Mouse (Mus musculus) heart, postnatal 0 days (tissue): ENCODE data around the gene Plce1. TPM values are rescaled to one million over a fixed set of nuclear protein-coding genes. Genes with fewer than 3 reads are reported as not detected.
A peak's percentile ranks its signal among the peaks of the same experiment; 100 is the strongest.

Source experiments
- ATAC-seq: fragments of 200-750 bp; cut with Nextera tagmentation; 2 replicates; pipeline ENCODE4 v1.8.0; 2017; ENCODE audit warnings: low read depth, moderate number of reproducible peaks, moderate library complexity; ENCODE audit not compliant: insufficient read depth
- DNase-seq: peaks from one replicate; pipeline ENCODE4 v3.0.0-alpha.2; 2016; ENCODE audit warnings: low spot score
- H3K27ac ChIP-seq: fragments of 300-500 bp; sonication (generic); 2 replicates; pipeline ENCODE4 v1.5.1; 2014; ENCODE audit warnings: low read depth, mild to moderate bottlenecking
- H3K27me3 ChIP-seq: fragments of 300-500 bp; sonication (generic); 2 replicates; pipeline ENCODE4 v1.6.1; 2014; ENCODE audit warnings: low read length, mixed read lengths; ENCODE audit not compliant: control insufficient read depth, insufficient read depth
- H3K36me3 ChIP-seq: fragments of 300-500 bp; sonication (generic); replicated peaks from 2 replicates; pipeline ENCODE4 v1.6.1; 2014; ENCODE audit warnings: low read length, mixed read lengths; ENCODE audit not compliant: control insufficient read depth, insufficient read depth
- H3K4me1 ChIP-seq: fragments of 300-500 bp; sonication (generic); 2 replicates; pipeline ENCODE4 v1.6.1; 2014; ENCODE audit warnings: antibody characterized with exemption; ENCODE audit not compliant: control insufficient read depth, insufficient read depth
- H3K4me2 ChIP-seq: fragments of 300-500 bp; sonication (generic); 2 replicates; pipeline ENCODE4 v1.6.1; 2014; ENCODE audit warnings: low read depth, mild to moderate bottlenecking, low read length, moderate library complexity
- H3K4me3 ChIP-seq: fragments of 300-500 bp; sonication (generic); 2 replicates; pipeline ENCODE4 v1.5.1; 2014; ENCODE audit warnings: low read depth, low read length
- H3K9ac ChIP-seq: fragments of 300-500 bp; sonication (generic); replicated peaks from 2 replicates; pipeline ENCODE4 v1.6.1; 2014; ENCODE audit warnings: low read depth, low read length, mixed read lengths
- H3K9me3 ChIP-seq: fragments of 300-500 bp; sonication (generic); replicated peaks from 2 replicates; pipeline ENCODE4 v1.6.1; 2016; ENCODE audit warnings: low read length; ENCODE audit not compliant: control insufficient read depth
- CTCF ChIP-seq: IDR thresholded peaks from 2 replicates; pipeline ENCODE4 v1.5.1; 2016; ENCODE audit warnings: antibody characterized with exemption, control low read depth, low read depth
- EP300 ChIP-seq: IDR thresholded peaks from 2 replicates; pipeline ENCODE4 v1.6.1; 2016; ENCODE audit warnings: antibody characterized with exemption, low read depth
- WGBS: fragments of 180-500 bp; shearing (Covaris S2); extraction: QIAGEN DNeasy Blood & Tissue Kit; methylation state at CpG from one replicate; pipeline ENCODE4 v1.1.7; 2014; 5-methylcytosine and 5-hydroxymethylcytosine counted together
- polyA plus RNA-seq: library from polyadenylated mRNA; unstranded; fragments of >200 nt; fragmentation: Nextera tagmentation; extraction: Ambion mirVana; gene quantifications from 2 replicates; pipeline ENCODE4 v1.2.1, GENCODE M21; 2015
- total RNA-seq: library from RNA; depleted of rRNA; stranded (reverse); fragments of >200 nt; gene quantifications from 2 replicates; pipeline ENCODE4 v1.2.3, GENCODE M21; 2014; ENCODE audit warnings: low replicate concordance

Plce1 gene
- total and polyA plus RNA-seq, 2 experiments from 2014 or later = 5.7 to 18.2 TPM

DNA sequence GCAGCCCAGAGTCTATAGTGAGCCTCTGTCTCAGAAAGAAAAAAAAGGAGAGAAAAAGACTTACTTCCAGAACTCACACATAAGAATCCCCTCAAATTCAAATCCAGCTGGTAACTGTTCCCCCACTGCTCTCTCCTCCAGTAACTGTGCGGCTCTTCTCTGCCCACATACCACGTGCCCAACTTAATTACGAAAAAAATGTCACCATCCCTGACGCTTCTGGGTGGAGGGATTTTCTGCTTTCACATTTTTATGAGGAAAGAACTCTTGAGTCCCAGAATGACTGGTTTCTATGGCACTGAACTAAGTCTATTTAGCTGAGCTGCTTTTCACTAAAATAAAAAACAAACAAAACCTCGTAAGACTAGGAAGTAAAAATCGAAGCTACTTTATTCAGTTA, 306.8 kb downstream of the Plce1 start:
- WGBS = 91% methylated on average over 6 of the region's 6 CpGs
- H3K27ac ChIP-seq = no peak overlapping the region
- ATAC-seq = no peak
- no peak for DNase-seq
- no peak overlapping the region for H3K9ac ChIP-seq
- no peaks in the 10 kb centered on the region for H3K9me3 ChIP-seq
- H3K36me3 ChIP-seq = peaks cover 33% of the 10 kb centered on the region
- H3K4me2 ChIP-seq = no peak overlapping the region
- TF ChIP-seq CTCF (no peak), EP300 (no peak)
- H3K27me3 ChIP-seq = no peaks in the 10 kb centered on the region
- H3K4me1 ChIP-seq = no peaks in the 10 kb centered on the region
- H3K4me3 ChIP-seq = no peak overlapping the region

DNA sequence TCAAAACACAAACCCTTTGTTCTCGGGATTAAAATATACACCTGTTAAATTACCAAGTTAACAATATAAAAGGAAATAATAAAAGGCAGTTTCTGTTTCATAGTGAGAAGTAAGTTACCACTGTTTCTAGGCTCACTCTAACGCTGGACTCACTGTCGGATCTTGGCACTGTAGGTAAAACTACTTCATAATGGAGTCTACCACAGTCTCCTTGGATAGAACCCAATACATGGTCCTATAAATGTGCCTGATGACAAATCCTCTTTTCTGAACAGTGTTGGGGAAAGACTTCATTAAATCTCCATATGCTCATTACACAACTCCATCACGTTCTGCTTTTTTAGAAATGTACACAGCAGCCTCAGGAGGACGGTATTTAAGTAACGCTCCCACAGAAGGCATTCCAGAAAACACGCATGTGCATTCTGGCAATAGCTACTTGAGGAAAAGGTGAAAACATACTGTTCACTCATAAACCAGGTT, 312.7 kb downstream of the Plce1 start:
- Histone ChIP-seq H3K27ac (no peak overlapping the region), H3K4me3 (no peak overlapping the region), H3K4me1 (no peaks in the 10 kb centered on the region), H3K9me3 (no peaks in the 10 kb centered on the region), H3K9ac (no peak overlapping the region), H3K36me3 (peaks cover 82% of the 10 kb centered on the region), H3K27me3 (no peaks in the 10 kb centered on the region), H3K4me2 (no peak overlapping the region)
- DNase-seq (no peak), ATAC-seq (no peak)
- no peak for TF ChIP-seq CTCF
- no peak for TF ChIP-seq EP300
- whole genome bisulfite sequencing = 91% methylated on average over 7 of the region's 7 CpGs

DNA sequence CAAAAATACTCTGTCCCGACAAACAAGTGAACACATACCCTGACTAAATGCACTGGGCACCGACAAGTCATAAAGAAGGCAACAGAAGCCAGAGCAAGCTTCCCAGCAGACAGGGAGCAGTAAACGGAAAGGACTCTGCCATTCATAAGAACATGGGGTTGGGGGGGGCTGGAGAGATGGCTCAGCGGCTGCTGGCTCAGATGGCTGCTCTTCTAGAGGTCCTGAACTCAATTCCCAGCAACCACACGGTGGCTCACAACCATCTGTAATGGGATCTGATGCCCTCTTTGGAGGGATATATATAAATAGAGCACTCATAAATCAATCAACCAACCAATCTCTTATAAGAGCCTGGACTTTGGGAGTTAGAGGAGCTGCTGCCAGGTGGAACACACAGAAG, 315.6 kb downstream of the Plce1 start:
- H3K4me2 ChIP-seq = no peak overlapping the region
- H3K9ac ChIP-seq = no peak overlapping the region
- H3K27ac ChIP-seq = no peak overlapping the region
- H3K27me3 ChIP-seq = no peaks in the 10 kb centered on the region
- no peaks in the 10 kb centered on the region for H3K4me1 ChIP-seq
- WGBS = 83% methylated on average over 5 of the region's 5 CpGs
- peaks cover 74% of the 10 kb centered on the region for H3K36me3 ChIP-seq
- TF ChIP-seq EP300 = no peak
- no peak for TF ChIP-seq CTCF
- ATAC-seq (no peak), DNase-seq (no peak)
- no peaks in the 10 kb centered on the region for H3K9me3 ChIP-seq
- no peak overlapping the region for H3K4me3 ChIP-seq

DNA sequence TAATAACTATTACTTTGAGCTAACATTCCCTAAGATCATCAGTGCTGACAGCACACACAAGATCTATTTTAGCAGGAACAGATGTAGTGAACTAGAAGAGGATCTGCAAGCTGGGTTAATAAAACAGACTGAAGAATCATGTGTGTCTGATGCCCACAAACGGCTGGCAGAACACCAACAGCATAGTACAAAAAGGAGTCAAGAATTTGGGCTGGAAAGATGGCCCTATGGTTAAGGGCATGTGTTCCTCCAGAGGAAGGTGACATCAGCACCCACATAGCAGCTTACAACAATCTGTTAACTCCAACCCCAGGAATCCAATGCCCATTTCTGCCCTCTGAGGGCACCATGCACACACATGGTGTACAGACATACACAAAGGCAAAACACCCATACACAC, 317.4 kb downstream of the Plce1 start:
- ATAC-seq (no peak), DNase-seq (no peak)
- peaks cover 70% of the 10 kb centered on the region for H3K36me3 ChIP-seq
- H3K27ac ChIP-seq = no peak overlapping the region
- no peak overlapping the region for H3K4me2 ChIP-seq
- H3K4me3 ChIP-seq = no peak overlapping the region
- TF ChIP-seq EP300 (no peak), CTCF (no peak)
- 89% methylated on average over 1 of the region's 1 CpGs for WGBS
- no peaks in the 10 kb centered on the region for H3K9me3 ChIP-seq
- H3K4me1 ChIP-seq = no peaks in the 10 kb centered on the region
- no peak overlapping the region for H3K9ac ChIP-seq
- no peaks in the 10 kb centered on the region for H3K27me3 ChIP-seq

DNA sequence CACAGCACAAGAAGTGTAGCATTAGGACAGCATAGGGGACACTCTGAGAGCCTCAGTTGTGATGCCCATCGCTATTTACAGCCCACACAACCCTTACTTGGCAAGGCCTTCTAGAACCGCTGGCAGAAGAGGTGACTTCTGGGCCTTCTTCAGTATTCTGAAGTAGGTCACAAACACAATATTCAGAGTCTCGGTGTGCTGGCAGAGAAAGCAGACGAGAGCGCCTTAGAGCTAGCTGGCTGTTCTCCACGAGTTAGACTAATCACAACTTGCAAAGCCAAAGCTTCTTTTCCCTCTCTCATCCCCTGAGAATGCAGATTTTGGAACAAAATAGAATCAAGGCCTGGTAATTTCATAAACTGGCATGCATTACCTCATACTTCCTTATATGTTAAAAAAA, 317.9 kb downstream of the Plce1 start:
- ATAC-seq (no peak), DNase-seq (no peak)
- H3K9me3 ChIP-seq = no peaks in the 10 kb centered on the region
- H3K4me1 ChIP-seq = no peaks in the 10 kb centered on the region
- H3K36me3 ChIP-seq = peaks cover 70% of the 10 kb centered on the region
- no peak overlapping the region for H3K4me3 ChIP-seq
- TF ChIP-seq EP300 (no peak), CTCF (no peak)
- H3K9ac ChIP-seq = no peak overlapping the region
- H3K27me3 ChIP-seq = no peaks in the 10 kb centered on the region
- no peak overlapping the region for H3K27ac ChIP-seq
- H3K4me2 ChIP-seq = no peak overlapping the region
- 79% methylated on average over 6 of the region's 6 CpGs for WGBS

DNA sequence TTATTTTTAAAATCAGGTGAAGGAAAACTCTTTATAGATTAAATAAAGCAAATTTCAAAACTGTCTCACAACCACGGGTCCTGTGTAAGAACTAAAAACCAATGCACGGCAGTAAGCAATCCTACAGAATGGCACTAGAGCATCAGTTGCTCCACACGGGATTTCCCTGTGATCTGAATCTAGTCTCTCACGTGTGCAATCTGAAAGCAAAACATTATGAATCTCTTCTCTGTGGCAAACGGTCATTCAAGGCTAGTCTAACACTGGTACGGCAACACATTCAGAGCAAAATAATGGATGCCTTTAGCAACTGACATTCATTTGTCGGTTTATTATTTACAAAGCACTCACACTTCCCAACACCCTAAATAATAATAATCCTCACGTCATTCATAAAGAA, 337.3 kb downstream of the Plce1 start:
- no peak for ATAC-seq
- Histone ChIP-seq H3K36me3 (peaks cover 22% of the 10 kb centered on the region), H3K27ac (no peak overlapping the region), H3K4me1 (0 out of 2 replicates have a peak, but pooled peaks cover 8% of the 10 kb centered on the region), H3K9me3 (no peaks in the 10 kb centered on the region), H3K4me2 (peak overlapping the region; percentile 97), H3K27me3 (no peaks in the 10 kb centered on the region), H3K4me3 (peak overlapping the region; percentile 95), H3K9ac (peak overlapping the region; percentile 82)
- WGBS = 32% methylated on average over 8 of the region's 8 CpGs
- no peak for TF ChIP-seq EP300
- TF ChIP-seq CTCF = no peak
- DNase-seq = no peak
